Mouse (Mus musculus) lung, embryonic 15.5 days (tissue): ENCODE results near the gene Zxdb. TPM values are rescaled to one million over a fixed set of nuclear protein-coding genes. Genes with fewer than 3 reads are reported as not detected.
"Not testable (repeated sequence)": the region's sequence is repeated elsewhere in the genome, so short reads cannot be mapped to it uniquely, and the experiment has no call there.

Experiments used
- ATAC-seq: fragments of 200-750 bp; cut with Nextera tagmentation; 2 replicates; pipeline ENCODE4 v1.8.0; 2017; ENCODE audit warnings: moderate number of reproducible peaks, borderline replicate concordance; ENCODE audit not compliant: low FRiP score, low TSS enrichment; ENCODE audit errors: extremely low read depth
- H3K27ac ChIP-seq: fragments of 300-500 bp; sonication (generic); 2 replicates; pipeline ENCODE4 v1.5.1; 2015; ENCODE audit warnings: moderate library complexity, mild to moderate bottlenecking, inconsistent platforms
- H3K27me3 ChIP-seq: fragments of 300-500 bp; sonication (generic); 2 replicates; pipeline ENCODE4 v1.6.1; 2015; ENCODE audit warnings: inconsistent platforms
- H3K36me3 ChIP-seq: fragments of 300-500 bp; sonication (generic); 2 replicates; pipeline ENCODE4 v1.6.1; 2015; ENCODE audit warnings: inconsistent platforms
- H3K4me1 ChIP-seq: fragments of 300-500 bp; sonication (generic); 2 replicates; pipeline ENCODE4 v1.6.1; 2015; ENCODE audit warnings: inconsistent platforms
- H3K4me2 ChIP-seq: fragments of 300-500 bp; sonication (generic); 2 replicates; pipeline ENCODE4 v1.6.1; 2015; ENCODE audit warnings: inconsistent platforms, mild to moderate bottlenecking, moderate library complexity
- H3K4me3 ChIP-seq: fragments of 300-500 bp; sonication (generic); 2 replicates; pipeline ENCODE4 v1.5.1; 2015; ENCODE audit warnings: mild to moderate bottlenecking, inconsistent platforms
- H3K9ac ChIP-seq: fragments of 300-500 bp; sonication (generic); 2 replicates; pipeline ENCODE4 v1.6.1; 2015; ENCODE audit warnings: inconsistent platforms
- H3K9me3 ChIP-seq: fragments of 300-500 bp; sonication (generic); 2 replicates; pipeline ENCODE4 v1.6.1; 2016; ENCODE audit warnings: inconsistent platforms
- WGBS: fragments of 180-500 bp; shearing (Covaris S2); methylation state at CpG from one replicate; pipeline ENCODE4 v1.1.7; 2015; 5-methylcytosine and 5-hydroxymethylcytosine counted together
- polyA plus RNA-seq: library from polyadenylated mRNA; unstranded; fragments of >200 nt; fragmentation: Nextera tagmentation; extraction: Ambion mirVana; gene quantifications from 2 replicates; pipeline ENCODE4 v1.2.1, GENCODE M21; 2015

Gene Zxdb
- 1.4 and 1.8 TPM in 2 replicates for polyA plus RNA-seq

DNA sequence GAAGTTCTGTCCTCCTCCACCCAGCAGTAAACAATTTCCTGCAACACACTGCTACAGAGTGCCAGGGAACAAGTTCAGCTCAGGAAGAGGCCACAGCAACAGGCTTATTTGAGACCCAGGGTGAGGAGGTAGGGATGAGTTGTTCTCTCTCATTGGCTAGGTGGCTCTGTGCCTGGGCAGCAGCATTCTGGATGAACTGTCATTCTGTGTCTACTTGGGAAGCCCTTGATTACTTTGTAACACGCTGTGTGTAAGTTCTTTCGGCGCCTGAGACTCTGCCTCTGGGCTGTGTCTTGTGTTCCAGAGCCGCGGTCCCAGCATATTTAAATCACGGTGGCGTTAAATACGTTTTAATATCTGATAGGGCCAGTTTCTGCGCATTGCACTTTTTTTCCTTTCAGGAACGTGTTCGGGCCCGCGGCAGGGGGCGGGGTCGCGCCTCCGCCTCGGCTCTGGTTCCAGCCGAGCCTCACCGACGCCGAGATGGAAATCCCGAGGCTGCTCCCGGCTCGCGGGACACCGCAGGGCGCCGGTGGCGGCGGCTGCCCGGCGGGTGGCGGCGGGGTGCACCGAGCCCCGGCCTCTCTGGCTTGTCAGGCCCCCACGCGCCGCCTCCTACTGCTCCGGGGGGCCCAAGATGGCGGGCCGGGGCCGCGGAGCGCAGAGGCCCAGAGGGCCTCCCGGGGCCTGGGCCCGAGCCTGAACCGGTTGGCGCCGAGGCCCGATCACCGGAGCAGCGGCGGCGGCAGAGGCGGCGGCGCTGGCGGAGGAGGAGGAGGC is at the start of gene Zxdb:
Gene Zxdb, plus strand, starts transcription at position 378 of the 780 bp plus-strand sequence.
- H3K4me1 ChIP-seq, H3K27ac ChIP-seq, H3K4me2 ChIP-seq, H3K9ac ChIP-seq, H3K9me3 ChIP-seq, H3K27me3 ChIP-seq, H3K36me3 ChIP-seq: not testable (repeated sequence)
- no CpG with 5 or more reads among the region's 60 CpGs for WGBS
- ATAC-seq = peak; percentile 72
- H3K4me3 ChIP-seq = 0 out of 2 replicates have a peak within 1 kb of the TSS, but pooled peaks have one; percentile 23

DNA sequence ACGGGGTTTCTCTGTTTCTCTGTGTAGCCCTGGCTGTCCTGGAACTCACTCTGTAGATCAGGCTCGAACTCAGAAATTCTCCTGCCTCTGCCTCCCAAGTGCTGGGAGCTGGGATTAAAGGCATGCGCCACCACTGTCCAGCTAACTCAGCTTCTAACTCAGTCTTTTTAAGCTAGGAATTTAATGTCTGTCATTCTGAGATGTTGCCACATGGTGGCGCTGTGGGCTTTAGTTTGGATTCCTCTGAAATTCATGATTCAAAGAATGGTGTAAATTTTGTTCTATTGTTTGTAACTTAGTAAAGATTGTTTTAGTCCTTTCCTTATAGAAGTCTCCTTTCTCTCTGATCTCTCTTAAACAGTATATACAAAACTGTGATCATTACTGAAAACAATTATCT is 49.4 kb upstream of the Zxdb start:
- Histone ChIP-seq H3K4me2 (no peak overlapping the region), H3K36me3 (no peaks in the 10 kb centered on the region), H3K9me3 (no peaks in the 10 kb centered on the region), H3K27me3 (no peaks in the 10 kb centered on the region; the same call in 1 of the 2 replicates), H3K4me3 (no peak overlapping the region), H3K27ac (no peak overlapping the region), H3K9ac (no peak overlapping the region), H3K4me1 (no peaks in the 10 kb centered on the region)
- no peak for ATAC-seq
- 49% methylated on average over 4 of the region's 4 CpGs for WGBS

DNA sequence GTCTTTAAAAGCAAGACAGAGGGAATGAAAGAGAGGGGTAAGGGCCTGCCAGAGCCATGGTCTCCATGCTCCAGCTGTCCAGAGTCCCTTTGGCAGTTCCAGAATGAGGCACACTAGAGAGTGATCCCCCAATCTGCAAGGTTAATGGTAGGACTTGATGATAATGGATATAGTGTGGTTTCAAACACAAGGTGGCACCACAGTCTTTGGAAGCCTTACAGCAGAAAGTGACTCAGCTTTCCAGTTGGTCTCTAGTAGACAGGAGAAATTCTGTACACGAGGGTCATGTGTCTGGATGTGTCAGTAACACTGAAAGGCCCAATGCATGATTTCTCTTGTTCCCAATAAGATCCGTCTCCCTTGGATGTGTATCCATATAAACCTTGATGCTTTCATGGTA is 42.8 kb upstream of the Zxdb start:
- H3K4me2 ChIP-seq, H3K36me3 ChIP-seq, H3K9me3 ChIP-seq, H3K4me3 ChIP-seq, H3K4me1 ChIP-seq, H3K27ac ChIP-seq, H3K27me3 ChIP-seq, H3K9ac ChIP-seq, ATAC-seq: not testable (repeated sequence)
- no CpG with 5 or more reads among the region's 2 CpGs for WGBS

- H3K36me3 ChIP-seq, H3K4me1 ChIP-seq, H3K4me2 ChIP-seq, H3K4me3 ChIP-seq, H3K9ac ChIP-seq, H3K9me3 ChIP-seq, H3K27me3 ChIP-seq, ATAC-seq, H3K27ac ChIP-seq: not testable (repeated sequence)
- WGBS = 82% methylated on average over 5 of the region's 5 CpGs
Measured at GRCm38 (mm10) chrX:94689593-94689992, 34.8 kb upstream of the Zxdb start.

DNA sequence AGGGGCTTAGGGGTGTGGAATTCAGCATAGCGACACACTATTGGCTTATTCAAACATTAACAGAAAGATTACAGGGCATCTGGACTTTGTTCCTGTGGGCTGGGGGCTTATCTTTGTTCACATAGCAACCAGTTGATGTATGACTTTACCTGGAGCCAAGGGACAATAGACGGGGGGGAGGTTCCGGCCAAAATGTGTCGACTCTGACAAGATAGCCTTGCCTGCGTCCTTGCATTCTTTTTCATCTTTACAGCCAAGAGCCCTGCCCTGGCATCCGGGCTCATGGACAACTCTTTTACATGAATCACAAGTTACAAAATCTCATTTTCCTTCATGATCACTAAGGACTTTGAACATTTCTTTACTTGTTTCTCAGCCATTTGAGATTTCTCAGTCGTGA is 17.7 kb upstream of the Zxdb start:
- not testable (repeated sequence) for H3K27ac ChIP-seq, ATAC-seq, H3K27me3 ChIP-seq, H3K36me3 ChIP-seq, H3K4me2 ChIP-seq, H3K4me3 ChIP-seq, H3K9me3 ChIP-seq, H3K9ac ChIP-seq, H3K4me1 ChIP-seq
- WGBS = 71% methylated on average over 7 of the region's 7 CpGs

GRCm38 (mm10) chrX:94709752-94710151 is 14.6 kb upstream of the Zxdb start:
- H3K27ac ChIP-seq, H3K36me3 ChIP-seq, H3K4me3 ChIP-seq, H3K9ac ChIP-seq, H3K4me1 ChIP-seq, ATAC-seq, H3K9me3 ChIP-seq, H3K4me2 ChIP-seq, H3K27me3 ChIP-seq: not testable (repeated sequence)
- WGBS = no CpG with 5 or more reads among the region's 3 CpGs

- H3K4me1 ChIP-seq, H3K27ac ChIP-seq, H3K36me3 ChIP-seq, H3K9ac ChIP-seq, H3K4me2 ChIP-seq, H3K27me3 ChIP-seq, H3K9me3 ChIP-seq: not testable (repeated sequence)
- 0 out of 2 replicates have a peak overlapping the region, but pooled peaks have one; percentile 23 for H3K4me3 ChIP-seq
- ATAC-seq = peak; percentile 76; the same call in 1 of the 2 replicates
- WGBS = 16% methylated on average over 10 of the region's 102 CpGs
Measured at GRCm38 (mm10) chrX:94724972-94725569, 702 bp downstream of the Zxdb start.

- not testable (repeated sequence) for H3K4me3 ChIP-seq, H3K9ac ChIP-seq, H3K4me2 ChIP-seq, H3K27ac ChIP-seq, H3K36me3 ChIP-seq, H3K27me3 ChIP-seq, H3K4me1 ChIP-seq, H3K9me3 ChIP-seq
- ATAC-seq = peak; percentile 48; the same call in 1 of the 2 replicates
- no CpG with 5 or more reads among the region's 41 CpGs for WGBS
Measured at GRCm38 (mm10) chrX:94725627-94726083, 1.3 kb downstream of the Zxdb start.

DNA sequence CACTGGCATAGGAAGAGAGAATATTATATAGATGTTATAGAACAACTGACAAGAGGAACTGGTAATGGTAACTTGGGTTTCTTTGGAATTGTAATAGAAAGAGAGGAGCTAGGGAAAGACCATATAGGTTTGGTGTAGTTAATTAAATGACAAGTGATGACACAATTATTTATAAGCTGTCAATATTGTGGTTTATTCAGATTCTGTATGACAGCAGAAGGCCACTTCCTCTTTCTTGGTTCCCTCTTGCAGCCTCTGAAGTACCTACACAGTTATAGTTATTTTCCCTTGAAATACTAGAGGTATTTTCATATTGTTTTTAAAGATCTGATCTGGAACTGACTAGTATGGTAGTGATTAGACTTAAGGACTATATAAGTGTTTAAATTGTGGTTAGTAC is 7.2 kb downstream of the Zxdb start:
- Histone ChIP-seq H3K4me1 (no peaks in the 10 kb centered on the region), H3K9me3 (no peaks in the 10 kb centered on the region), H3K27me3 (no peaks in the 10 kb centered on the region), H3K4me3 (no peak overlapping the region), H3K9ac (no peak overlapping the region), H3K4me2 (no peak overlapping the region), H3K36me3 (no peaks in the 10 kb centered on the region), H3K27ac (no peak overlapping the region)
- no peak for ATAC-seq

DNA sequence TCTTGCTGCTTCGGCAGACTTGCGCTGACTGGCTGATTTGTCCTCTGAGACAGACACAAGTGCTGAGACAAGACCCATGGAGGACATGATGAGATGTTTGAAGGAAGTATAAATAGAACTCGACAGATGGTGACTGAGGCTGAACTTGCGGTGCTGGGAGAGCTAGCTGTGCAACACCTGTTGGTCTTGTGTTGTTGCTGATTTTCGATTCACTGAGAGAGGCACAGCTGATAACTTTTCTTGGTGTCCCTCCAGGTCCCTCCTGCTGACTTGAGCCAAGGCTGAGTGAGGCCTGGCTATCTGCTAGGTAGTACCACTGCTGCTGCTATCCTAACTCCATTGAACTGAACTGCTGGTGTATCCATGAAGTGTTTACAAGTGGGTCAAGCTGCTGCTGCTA is 29.4 kb downstream of the Zxdb start:
- Histone ChIP-seq H3K27me3 (no peaks in the 10 kb centered on the region), H3K4me3 (no peak overlapping the region), H3K9me3 (no peaks in the 10 kb centered on the region), H3K9ac (no peak overlapping the region), H3K4me1 (no peaks in the 10 kb centered on the region), H3K4me2 (no peak overlapping the region), H3K36me3 (no peaks in the 10 kb centered on the region), H3K27ac (no peak overlapping the region)
- no peak for ATAC-seq
- 73% methylated on average over 5 of the region's 5 CpGs for WGBS

GRCm38 (mm10) chrX:94759959-94760358 is 35.6 kb downstream of the Zxdb start:
- peak; percentile 84; the same call in 1 of the 2 replicates for ATAC-seq
- H3K4me3 ChIP-seq = no peak overlapping the region
- H3K9ac ChIP-seq = no peak overlapping the region
- no peak overlapping the region for H3K4me2 ChIP-seq
- H3K27me3 ChIP-seq = no peaks in the 10 kb centered on the region
- WGBS = 8% methylated on average over 1 of the region's 1 CpGs
- no peak overlapping the region for H3K27ac ChIP-seq
- no peaks in the 10 kb centered on the region for H3K36me3 ChIP-seq
- H3K4me1 ChIP-seq = no peaks in the 10 kb centered on the region
- no peaks in the 10 kb centered on the region for H3K9me3 ChIP-seq

- ATAC-seq = no peak
- H3K27ac ChIP-seq = no peak overlapping the region
- no peaks in the 10 kb centered on the region for H3K4me1 ChIP-seq
- no peaks in the 10 kb centered on the region for H3K36me3 ChIP-seq
- 94% methylated on average over 34 of the region's 34 CpGs for WGBS
- no peaks in the 10 kb centered on the region for H3K27me3 ChIP-seq
- H3K9ac ChIP-seq = no peak overlapping the region
- H3K9me3 ChIP-seq = no peaks in the 10 kb centered on the region
- no peak overlapping the region for H3K4me2 ChIP-seq
- H3K4me3 ChIP-seq = no peak overlapping the region
Measured at GRCm38 (mm10) chrX:94773876-94774275, 49.5 kb downstream of the Zxdb start.
